Mouse (Mus musculus) 3134 (cell line): ENCODE data around the gene Ovol2.
A peak's percentile ranks its signal among the peaks of the same experiment; 100 is the strongest.

Experiments used
- DNase-seq: peaks from one replicate; pipeline ENCODE4 v3.0.0-alpha.2; 2011; ENCODE audit warnings: low spot score; ENCODE audit not compliant: insufficient read length; ENCODE audit errors: extremely low read depth

Gene Ovol2

GRCm38 (mm10) chr2:144329451-144329850, 2.5 kb downstream of the Ovol2 start:
- no peak for DNase-seq

GRCm38 (mm10) chr2:144324218-144324617, 7.7 kb downstream of the Ovol2 start:
- DNase-seq, result no peak

GRCm38 (mm10) chr2:144311372-144311771, 20.6 kb downstream of the Ovol2 start:
- DNase-seq, result peak; percentile 28

- DNase-seq, result no peak
These were observed 21.7 kb downstream of the Ovol2 start for GRCm38 (mm10) chr2:144310273-144310672.

GRCm38 (mm10) chr2:144308561-144308960, 23.4 kb downstream of the Ovol2 start:
- no peak for DNase-seq

GRCm38 (mm10) chr2:144305721-144306294, 26.1 kb downstream of the Ovol2 start:
- no peak for DNase-seq

- no peak for DNase-seq
These were observed 30.8 kb downstream of the Ovol2 start for GRCm38 (mm10) chr2:144301101-144301500.

- DNase-seq, result no peak
These were observed 31.9 kb downstream of the Ovol2 start for GRCm38 (mm10) chr2:144299749-144300669.

- DNase-seq, result no peak
These were observed 36.7 kb downstream of the Ovol2 start for GRCm38 (mm10) chr2:144295145-144295735.

GRCm38 (mm10) chr2:144291600-144292305, 40.2 kb downstream of the Ovol2 start:
- no peak for DNase-seq

GRCm38 (mm10) chr2:144290321-144290720, 41.6 kb downstream of the Ovol2 start:
- DNase-seq, result no peak

GRCm38 (mm10) chr2:144281417-144281816, 50.5 kb downstream of the Ovol2 start:
- no peak for DNase-seq

- DNase-seq, result no peak
These were observed 51.4 kb downstream of the Ovol2 start for GRCm38 (mm10) chr2:144280568-144280967.

- no peak for DNase-seq
These were observed 52.2 kb downstream of the Ovol2 start for GRCm38 (mm10) chr2:144279742-144280141.

GRCm38 (mm10) chr2:144276885-144277284, 55.1 kb downstream of the Ovol2 start:
- no peak for DNase-seq

GRCm38 (mm10) chr2:144274741-144275140, 57.2 kb downstream of the Ovol2 start:
- no peak for DNase-seq

GRCm38 (mm10) chr2:144272088-144272487, 59.9 kb downstream of the Ovol2 start:
- DNase-seq, result no peak

GRCm38 (mm10) chr2:144270507-144271420, 61.2 kb downstream of the Ovol2 start, which contains the start of the genes Mgme1 and Snx5:
TSS of gene Mgme1 (plus strand) at chr2:144270663.
TSS of gene Snx5 (minus strand) at chr2:144270906.
- peak; percentile 96 for DNase-seq

- no peak for DNase-seq
These were observed 62.1 kb downstream of the Ovol2 start for GRCm38 (mm10) chr2:144269679-144270475.
